Mouse (Mus musculus) ZHBTc4 (cell line): ENCODE results near the gene Arnt2.

Experiments used
- DNase-seq: peaks from one replicate; pipeline ENCODE4 v3.0.0-alpha.2; 2011; ENCODE audit warnings: low read depth, low spot score

The Arnt2 gene

DNA sequence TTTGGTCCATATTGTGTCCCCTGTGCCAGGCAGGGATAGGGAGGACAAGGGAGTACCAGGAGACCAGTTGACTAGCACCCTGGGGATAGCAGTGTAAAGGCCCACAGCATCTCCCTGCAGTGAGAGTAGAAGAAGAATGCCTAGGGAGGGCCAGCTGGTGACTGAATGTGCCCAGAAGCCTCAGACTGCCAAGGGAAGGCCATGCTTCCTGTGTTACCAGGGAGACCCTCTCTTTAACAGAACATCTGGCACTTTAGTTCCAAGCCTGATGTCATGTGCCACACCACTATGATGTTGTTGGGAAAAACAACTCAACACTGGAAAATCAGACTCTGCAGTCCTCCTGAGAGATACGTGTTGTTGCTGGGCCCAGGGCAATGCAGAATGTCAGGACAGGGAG lies 12.7 kb downstream of the Arnt2 start:
- DNase-seq: no peak

DNA sequence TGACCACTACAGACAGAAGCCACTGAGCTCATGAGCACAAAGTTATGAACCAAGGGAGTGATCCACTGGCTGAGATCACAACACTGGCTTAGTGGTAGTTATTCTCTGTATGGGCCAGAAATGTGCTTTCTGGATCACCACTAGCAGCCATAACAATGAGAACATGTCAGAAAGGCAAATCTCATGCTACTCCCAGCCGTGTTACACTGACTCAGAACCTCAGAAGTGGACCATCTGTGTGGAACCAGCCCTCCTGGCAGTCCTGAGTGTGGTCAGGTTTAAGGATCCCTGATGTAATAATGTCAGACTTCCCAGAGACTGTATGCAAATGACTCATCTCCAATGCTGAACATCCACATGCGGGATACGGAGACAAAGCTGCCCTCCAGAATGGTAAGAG lies 13.4 kb downstream of the Arnt2 start:
- no peak for DNase-seq

DNA sequence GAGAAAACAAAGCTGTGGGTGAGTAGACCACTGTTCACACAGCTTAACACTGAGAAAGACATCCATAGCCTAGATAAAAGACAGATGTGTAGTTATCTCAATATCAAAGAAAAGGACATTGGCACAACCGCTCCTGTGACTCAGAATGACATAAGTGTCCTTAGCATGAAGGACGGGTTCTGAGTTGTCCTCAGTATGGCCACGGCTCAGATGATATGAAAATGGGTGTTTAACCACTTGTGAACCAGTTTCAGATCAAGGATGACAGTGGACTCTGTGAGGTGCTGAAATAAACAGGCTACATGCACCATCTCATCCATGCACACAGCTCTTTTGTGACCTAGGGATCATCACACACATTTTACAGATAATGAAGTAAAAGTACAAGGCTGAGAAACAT lies 22.1 kb downstream of the Arnt2 start:
- no peak for DNase-seq

DNA sequence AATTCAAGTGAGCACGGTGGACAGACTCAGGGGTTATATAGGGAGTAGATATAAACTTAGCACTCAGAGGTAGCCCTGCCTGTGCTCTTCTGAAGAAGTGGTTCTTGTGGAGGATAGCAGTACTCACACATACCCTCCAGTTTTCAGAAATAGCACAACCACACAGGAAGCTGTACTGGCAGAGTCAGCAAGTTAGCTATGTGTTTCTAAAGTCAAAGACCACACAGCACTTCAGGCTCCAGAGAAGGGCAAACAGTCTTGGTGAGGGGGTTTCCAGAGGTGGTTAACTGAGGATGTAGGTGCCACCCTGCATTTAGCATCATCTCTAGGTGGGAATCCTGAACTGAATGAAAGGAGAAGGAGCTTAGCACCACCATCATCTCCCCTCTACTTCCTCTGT lies 23.5 kb downstream of the Arnt2 start:
- DNase-seq: no peak

DNA sequence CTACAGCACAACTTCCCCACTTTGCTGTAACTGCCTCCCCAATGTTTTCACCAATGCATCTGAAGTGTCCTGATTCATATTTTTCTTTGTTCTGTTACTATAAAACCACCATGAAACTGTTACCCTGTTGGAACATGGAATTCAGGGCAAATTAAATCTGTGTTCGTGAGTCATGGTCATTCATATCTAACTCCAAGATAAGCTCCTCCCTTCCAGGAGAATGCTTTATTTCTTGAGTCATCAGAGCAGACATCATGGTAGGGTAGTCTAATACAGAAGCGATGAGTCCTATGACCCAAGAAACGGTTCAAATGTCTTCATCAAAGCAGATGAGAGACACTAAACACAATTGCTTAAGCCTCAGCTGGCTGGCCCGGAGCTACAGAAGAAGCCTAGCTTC lies 25.2 kb downstream of the Arnt2 start:
- DNase-seq: no peak

DNA sequence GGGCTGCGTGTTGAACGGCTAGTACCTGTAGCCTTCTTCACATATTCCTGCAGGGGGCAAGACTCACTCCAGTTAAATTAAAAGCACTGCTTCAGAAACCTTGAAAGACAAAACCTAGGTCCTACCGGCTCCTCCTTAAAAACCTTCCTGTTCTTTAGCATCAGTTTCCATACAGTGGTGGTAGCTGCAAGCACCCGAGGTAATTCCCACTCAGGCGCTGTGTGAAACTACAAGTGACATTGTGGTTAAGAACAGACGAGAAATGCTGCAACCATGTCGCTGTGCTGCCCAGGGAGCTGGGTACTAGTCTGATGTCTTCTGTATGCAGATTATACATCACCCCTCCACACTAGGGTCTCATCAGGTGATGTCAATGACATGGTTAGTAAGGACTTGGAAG lies 25.9 kb downstream of the Arnt2 start:
- DNase-seq: no peak

DNA sequence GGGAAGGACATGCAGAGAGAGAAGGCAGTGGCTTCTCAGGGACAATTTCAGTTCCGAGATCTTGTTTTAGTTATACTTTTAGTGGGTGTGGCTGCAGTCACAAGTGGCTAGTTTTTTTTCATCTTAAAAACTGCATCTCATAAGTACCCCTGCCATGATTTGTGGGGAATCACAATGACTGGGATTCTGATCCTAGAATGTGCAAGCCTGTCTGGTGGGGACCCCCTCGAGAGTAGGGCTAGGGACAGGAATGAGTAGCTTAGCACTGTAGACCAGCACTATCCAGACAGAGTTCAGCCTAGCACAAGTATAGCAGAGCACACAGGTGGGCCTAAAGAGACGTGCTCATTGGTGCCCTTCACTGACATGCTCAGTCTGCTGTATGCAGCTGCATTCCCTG lies 27.6 kb downstream of the Arnt2 start:
- DNase-seq: no peak

DNA sequence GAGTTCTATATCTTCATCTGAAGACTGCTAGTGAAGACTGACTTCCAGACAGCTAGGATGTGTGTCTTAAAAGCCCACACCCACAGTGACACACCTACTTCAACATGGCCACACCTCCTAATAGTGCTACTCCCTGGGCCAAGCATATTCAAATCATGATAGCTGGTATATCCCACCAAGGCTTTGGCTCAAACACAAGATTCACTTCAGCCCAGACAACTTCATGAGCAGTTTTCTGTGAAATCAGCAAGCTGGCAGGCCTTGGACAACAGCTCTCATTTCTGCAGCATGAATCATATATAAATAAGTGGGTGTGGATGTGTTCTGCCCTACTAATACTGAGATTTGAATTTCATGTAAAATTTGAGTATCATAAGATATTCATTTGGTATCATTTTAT lies 29.2 kb downstream of the Arnt2 start:
- no peak for DNase-seq

DNA sequence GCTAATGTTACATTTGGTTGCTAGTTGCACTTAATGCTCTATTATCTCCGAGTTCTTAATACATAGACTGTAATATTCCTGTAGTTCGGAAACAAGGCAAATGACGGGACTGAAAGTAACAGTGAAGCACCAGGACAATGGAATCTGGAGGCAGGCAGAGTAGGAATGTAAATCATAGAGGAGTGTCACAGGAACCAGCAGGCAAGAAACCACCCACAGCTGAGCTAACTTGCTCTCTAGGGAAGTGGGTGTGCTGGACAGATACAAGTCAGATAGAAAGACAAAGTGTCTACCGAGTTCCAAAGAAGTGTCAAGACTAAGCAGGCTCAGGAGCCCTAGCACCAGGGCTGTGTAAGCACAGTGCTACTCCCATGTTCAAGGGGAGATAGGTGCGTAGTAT lies 32.6 kb downstream of the Arnt2 start:
- peak; percentile 57 for DNase-seq

DNA sequence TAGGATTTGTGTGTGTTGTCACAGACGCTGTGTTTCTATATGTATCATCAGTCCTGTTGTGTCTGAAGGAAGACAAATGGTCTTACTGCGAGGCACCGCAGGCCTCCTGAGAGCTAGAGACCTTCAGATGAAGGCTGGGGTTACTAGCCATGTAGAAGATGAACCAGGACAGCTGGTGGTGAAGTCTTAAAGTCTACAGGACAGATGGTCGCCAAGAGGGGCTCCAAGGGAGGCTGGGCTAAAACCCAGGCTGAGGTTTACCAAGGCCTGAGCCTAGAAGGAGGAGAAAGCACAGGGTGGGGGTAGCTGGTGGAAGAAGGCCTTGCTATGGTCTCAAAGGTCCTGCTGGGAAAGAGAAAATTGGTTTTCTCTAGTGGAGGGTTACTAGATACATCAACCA lies 36.3 kb downstream of the Arnt2 start:
- DNase-seq: no peak

DNA sequence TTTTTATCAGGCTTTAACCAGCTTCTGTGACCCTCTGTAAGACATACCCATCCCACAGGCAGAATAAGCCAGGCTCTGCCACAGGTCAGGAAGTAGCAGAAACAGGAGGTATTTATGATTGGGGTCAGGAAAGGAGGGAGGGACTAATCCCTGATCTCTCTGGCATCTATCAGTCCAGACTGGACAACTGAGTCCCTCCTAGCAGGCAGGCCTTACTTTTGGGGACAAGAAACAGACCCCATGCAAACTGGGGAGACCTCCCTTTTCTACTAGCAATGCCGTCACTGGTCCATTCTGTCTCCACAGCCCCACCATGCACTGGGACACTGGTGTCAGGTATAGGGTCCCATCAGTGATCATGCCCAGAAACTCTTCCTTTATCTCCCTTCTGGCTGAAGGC lies 37.1 kb downstream of the Arnt2 start:
- DNase-seq: no peak

DNA sequence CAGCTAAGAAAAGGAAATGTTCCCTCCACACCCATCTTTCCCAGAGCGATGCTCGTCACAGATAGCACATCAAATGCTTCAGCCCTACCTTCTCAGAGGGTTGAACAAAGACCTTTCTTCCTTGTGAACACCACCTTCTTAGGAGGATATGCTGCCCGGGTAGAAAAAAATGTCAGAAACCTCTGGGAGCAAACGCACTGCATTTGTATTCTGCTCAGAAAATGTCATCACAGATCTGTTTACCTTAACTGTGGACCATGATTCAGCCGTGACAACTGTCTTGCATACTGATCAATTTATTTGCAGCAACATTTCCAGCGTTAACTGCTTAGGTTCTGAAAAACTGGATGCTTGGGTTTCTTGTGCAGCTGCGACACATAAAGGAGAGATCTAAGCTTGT lies 37.7 kb downstream of the Arnt2 start:
- no peak for DNase-seq

DNA sequence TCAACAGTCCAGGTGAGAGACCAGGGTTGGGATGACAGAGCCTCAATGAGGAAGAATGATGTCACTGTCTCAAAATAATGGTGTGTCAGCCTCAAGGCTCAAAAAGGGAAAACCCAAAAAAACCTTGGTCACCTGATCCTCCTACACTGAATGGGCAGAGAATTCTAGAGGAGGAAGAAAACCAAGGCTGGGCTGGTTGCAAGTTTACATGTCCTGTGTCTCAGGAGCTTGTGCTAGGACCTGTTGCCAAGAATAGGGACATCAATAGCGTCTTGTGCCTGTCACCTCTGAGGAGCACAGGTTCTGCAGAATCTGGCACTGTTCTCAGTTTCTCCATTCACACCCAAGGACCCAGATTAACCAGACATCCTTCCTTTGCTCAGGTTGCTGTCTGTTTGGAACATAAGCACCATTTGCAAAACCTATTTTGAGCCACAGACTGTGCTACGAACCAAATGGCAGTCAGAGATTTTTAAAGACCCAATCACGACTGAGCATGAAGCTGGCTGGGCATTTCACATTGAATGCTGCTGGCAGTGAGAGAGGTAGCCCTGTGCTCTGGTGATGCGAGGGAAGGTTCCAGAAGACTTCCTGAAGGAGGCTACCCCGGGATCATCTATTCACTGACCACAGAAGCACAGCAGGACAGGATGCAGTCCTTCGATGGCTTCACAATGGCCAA lies 38.9 kb downstream of the Arnt2 start:
- no peak for DNase-seq

DNA sequence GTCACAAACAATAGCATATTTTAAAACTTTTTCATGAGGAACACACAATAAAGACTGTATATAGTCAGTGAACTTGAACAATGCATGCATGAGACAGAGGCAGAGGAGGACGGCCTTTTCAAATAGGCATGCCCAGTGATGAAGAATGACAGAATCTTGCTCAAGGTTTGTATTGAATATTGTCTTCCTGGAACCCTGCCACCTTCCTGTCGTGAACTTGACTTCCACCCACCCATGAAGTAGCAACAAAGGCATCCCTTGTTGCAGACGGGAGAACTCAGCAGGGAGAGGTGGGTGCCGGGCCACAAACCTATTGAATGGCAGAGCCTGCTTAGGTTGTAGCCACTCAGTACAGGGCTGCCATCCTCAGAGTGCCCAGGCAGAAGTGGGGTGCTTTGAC lies 43.7 kb downstream of the Arnt2 start:
- no peak for DNase-seq

DNA sequence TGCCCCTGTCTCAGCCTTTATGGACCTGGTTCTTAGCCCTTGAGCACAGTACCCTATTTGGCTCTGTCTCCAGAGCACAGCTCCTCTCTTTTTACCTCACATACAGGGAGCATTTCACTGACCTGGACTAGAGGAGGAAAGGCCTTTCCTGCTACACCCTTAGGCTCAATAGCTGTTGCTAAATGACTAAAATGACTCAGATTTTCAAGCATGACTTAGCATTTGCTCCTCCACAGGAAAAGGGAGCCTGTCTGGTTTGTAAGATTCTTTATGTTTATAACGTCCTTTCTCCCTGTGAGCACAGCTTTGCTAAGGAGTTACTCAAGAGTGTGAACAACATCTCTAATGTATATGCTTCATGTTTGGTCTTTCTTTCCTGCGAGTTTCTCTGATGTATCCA lies 47.3 kb downstream of the Arnt2 start:
- DNase-seq: no peak

DNA sequence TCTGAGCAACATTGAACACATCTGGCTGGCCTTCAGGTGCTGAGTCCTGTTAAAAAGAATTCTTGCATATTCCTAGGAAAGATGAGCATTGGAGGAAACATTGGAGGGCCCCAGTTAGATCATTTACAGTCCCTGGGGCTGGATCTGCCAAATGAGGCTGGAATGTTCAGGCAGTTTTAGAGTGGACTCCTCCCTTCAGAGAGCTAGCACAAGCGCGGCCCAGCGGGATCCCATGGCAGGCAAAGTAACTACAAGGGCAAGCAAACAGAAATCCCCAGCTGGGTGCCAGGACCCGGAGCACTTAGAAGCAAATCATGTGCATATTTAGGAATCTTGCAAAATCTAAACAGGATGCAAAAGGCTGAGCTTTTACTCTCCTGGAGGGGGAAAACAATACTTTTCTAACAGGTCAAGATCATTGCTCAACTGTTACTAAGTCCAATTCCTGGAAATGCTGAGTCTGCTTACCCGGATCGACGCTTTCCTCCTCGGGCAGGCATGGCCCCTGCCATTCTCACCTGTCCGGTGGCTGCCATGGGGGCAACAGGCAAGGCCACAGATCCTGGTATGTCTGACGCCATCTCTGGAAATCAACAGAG lies 48.8 kb downstream of the Arnt2 start:
- peak; percentile 93 for DNase-seq

DNA sequence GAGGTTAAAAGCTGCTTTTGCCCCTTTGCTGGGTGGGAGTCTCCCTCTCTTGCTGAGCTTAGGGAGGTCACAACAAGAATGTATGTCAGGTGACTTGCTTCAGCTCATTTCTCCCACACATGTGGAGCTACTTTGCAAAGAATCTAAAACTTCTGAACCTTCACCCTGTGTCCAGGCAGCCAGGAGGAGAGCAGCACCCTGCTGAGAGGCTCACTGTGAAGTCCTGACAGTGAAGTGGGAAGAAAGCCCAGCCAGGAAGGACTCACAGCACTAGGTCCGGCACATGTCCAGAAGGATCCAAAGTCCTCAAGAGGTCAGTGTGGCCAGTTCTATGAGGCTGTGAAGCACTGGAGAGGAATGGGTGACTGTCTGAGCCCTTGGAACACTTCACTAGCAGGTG lies 51.5 kb downstream of the Arnt2 start:
- DNase-seq: no peak

DNA sequence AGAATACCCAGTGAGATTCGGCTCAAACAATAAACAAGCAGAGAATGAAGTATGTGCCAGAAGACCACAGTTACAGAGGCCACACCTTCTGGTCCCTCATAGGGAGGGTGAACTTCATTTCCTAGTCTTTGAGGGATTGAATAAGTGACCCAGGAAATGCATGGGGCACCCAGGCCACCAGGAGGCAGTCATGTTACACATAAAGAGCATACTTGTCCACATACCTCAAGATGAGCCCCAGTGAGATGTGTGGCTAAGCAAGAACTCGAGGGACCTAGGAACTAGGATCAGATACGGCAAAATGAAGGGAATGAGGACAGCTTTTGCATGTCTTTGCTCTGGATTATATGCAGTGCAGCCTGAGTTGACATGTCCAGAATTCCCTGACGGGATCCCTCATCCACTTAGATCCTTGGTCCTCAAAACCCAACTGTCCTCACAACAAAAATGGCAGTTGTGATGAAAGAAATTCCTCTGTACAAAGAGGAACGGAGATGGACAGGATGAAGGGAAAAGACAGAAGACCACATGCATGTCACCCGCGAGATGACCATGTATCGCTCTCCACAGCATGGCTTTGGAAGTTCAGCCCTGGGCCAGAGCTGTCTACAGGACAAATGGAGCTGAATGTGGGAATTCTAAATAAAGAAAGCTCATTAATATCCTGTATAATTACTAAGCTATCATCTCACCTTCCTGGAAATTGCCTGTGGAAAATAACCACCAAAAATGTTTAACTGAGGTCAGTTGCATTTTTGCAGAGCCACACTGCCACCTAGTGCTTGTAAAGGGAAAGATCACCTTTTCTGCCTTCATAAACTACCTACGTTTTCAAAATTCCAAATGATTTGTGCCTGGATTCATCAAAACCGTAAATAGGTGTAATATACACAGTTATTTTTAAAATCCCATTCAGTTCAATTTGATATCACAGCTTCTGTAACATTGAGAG lies 54.1 kb downstream of the Arnt2 start:
- DNase-seq: peak; percentile 84

DNA sequence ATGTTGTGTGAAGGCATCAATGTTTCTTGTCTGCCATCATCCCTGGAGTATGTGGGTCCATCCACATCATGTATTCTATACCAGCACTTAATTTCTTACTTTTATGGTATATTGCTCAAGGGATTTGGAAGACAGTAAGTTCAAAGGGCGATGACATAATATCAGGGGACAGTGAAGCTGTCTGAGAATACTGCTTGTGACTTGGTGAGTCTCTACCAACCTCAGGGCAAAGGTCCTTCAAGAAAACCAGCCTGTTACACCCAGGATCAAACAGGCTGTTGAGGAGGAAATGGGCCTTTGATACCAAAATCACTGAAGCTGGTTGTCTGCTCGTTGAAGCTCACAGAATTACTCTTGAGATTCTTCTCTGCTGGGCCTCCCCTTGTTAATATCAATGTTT lies 55.1 kb downstream of the Arnt2 start:
- DNase-seq: no peak

DNA sequence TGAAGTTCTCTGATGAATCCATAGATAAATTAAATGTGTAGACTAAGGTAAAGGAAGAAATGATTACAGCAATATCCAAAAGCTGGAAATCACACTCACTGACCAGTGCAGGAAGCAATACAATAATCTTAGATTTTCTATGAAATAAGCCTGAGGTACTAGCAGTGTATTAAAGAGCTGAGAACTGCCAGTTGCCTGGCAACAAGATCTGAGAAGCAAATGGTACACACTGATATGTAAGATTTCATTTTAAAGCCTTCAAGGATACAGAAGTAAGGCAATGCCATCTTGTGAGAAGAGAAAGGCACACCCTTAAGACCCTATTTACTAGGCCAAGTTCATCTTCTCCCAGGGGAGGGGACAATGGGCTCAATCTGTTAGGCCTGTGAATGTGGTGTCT lies 59.4 kb downstream of the Arnt2 start:
- DNase-seq: no peak

DNA sequence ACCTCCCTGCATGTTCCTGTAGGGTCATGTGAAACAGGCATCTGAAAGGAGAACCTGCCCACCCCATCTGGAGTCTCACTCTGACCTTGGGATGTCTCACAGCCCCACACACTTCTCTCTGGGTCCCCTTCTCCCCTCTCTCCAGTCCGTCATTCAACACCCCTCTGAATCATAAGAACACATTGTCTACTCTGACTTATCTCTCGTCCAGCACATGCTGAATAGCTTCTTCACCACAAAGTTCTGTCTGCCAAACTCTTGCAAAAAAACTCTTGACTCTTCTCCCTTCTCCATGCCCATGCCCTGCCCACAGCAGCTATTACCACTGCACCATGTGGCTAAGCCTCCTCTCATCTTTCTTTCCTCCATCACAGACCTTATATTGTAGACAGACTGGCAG lies 60.0 kb downstream of the Arnt2 start:
- DNase-seq: no peak

DNA sequence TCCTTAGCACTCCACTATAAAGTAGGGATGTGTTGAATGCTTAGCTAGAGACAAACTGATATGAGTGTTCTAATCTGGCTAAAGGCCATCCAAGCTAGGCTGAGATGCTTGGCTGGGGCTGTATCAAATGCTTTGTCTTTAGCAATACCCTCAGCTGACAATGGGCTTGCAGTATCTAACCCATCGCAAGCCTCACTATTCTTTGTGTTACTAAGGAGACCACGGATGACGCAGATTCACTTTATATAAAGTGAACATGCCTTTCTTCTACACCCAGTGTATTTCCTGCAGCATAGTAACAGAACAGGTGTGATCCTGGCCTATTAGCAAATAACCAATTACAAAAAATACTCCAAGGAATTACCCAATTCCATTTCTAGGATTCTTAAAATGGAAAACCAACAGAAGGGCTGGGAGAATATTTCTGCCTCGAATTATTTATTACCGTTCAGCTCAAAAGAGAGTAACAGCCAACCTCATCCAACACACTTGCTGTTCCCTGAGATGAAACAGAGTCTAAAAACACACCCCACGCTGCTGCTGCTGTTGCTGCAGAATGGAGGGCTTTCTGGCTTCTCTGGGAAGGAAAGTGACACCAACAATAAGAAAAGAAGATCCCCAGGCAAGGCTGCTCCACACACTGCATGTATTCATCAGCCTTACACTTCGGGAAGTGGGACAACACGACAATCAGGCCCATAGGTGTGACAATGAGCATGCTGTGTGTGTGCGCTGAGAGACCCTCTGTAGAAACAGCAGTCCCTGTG lies 61.6 kb downstream of the Arnt2 start:
- DNase-seq: no peak
